Mouse (Mus musculus) lung, postnatal 0 days (tissue): ENCODE measurements around the gene Asb16.

Source experiments
- CTCF ChIP-seq: IDR thresholded peaks from 2 replicates; pipeline ENCODE4 v1.5.1; 2016; ENCODE audit warnings: antibody characterized with exemption, mild to moderate bottlenecking
- EP300 ChIP-seq: IDR thresholded peaks from 2 replicates; pipeline ENCODE4 v1.6.1; 2016; ENCODE audit warnings: antibody characterized with exemption, mild to moderate bottlenecking, control low read depth

GRCm38 (mm10) chr11:102308979-102309378 is 40.4 kb downstream of the Asb16 start:
- TF ChIP-seq CTCF (peak; percentile 98), EP300 (0 out of 2 replicates have a peak, but pooled peaks have one; percentile 42)
